Mouse (Mus musculus): ENCODE measurements around the gene Prelid3b.

Prelid3b gene

GRCm38 (mm10) chr2:174463789-174464523, 8.9 kb downstream of the Prelid3b start, which contains the start of gene Atp5e:
TSS of gene Atp5e (minus strand) at chr2:174464105.
- in situ Hi-C loops (cut with MboI, MseI), result loop anchor here (10.0 kb wide), 1 partner anchor 1379 kb away; no protein-coding TSS in a partner anchor

- in situ Hi-C loops (cut with MboI, MseI), result loop anchor here (10.0 kb wide), 1 partner anchor 1379 kb away; no protein-coding TSS in a partner anchor
These were observed 9.5 kb downstream of the Prelid3b start for GRCm38 (mm10) chr2:174463370-174463769.

GRCm38 (mm10) chr2:174459365-174459764, 13.5 kb downstream of the Prelid3b start:
- in situ Hi-C loops (cut with MboI, MseI), result no loop called here

GRCm38 (mm10) chr2:174453681-174454080, 19.2 kb downstream of the Prelid3b start:
- in situ Hi-C loops (cut with MboI, MseI), result no loop called here

- in situ Hi-C loops (cut with MboI, MseI), result no loop called here
These were observed 22.5 kb downstream of the Prelid3b start, which contains the start of gene Tubb1 for GRCm38 (mm10) chr2:174450353-174450752. TSS of gene Tubb1 (plus strand) at chr2:174450695.

- in situ Hi-C loops (cut with MboI, MseI), result no loop called here
These were observed 24.5 kb downstream of the Prelid3b start for GRCm38 (mm10) chr2:174448405-174448804.

GRCm38 (mm10) chr2:174446905-174447304, 26.0 kb downstream of the Prelid3b start:
- in situ Hi-C loops (cut with MboI, MseI), result no loop called here

GRCm38 (mm10) chr2:174446492-174446891, 26.4 kb downstream of the Prelid3b start:
- in situ Hi-C loops (cut with MboI, MseI), result no loop called here

GRCm38 (mm10) chr2:174445018-174445417, 27.9 kb downstream of the Prelid3b start:
- in situ Hi-C loops (cut with MboI, MseI), result no loop called here

GRCm38 (mm10) chr2:174444359-174444758, 28.5 kb downstream of the Prelid3b start:
- in situ Hi-C loops (cut with MboI, MseI), result no loop called here

- in situ Hi-C loops (cut with MboI, MseI), result no loop called here
These were observed 29.8 kb downstream of the Prelid3b start for GRCm38 (mm10) chr2:174443046-174443445.

- in situ Hi-C loops (cut with MboI, MseI), result no loop called here
These were observed 30.4 kb downstream of the Prelid3b start for GRCm38 (mm10) chr2:174442460-174442859.

GRCm38 (mm10) chr2:174441898-174442297, 31.0 kb downstream of the Prelid3b start:
- in situ Hi-C loops (cut with MboI, MseI), result no loop called here

- in situ Hi-C loops (cut with MboI, MseI), result no loop called here
These were observed 32.9 kb downstream of the Prelid3b start for GRCm38 (mm10) chr2:174439961-174440360.

GRCm38 (mm10) chr2:174439450-174439838, 33.4 kb downstream of the Prelid3b start:
- in situ Hi-C loops (cut with MboI, MseI), result no loop called here

GRCm38 (mm10) chr2:174438737-174439449, 34.0 kb downstream of the Prelid3b start, which contains the start of gene Ctsz:
TSS of gene Ctsz (minus strand) at chr2:174439039.
- in situ Hi-C loops (cut with MboI, MseI), result no loop called here

- in situ Hi-C loops (cut with MboI, MseI), result no loop called here
These were observed 34.7 kb downstream of the Prelid3b start for GRCm38 (mm10) chr2:174438181-174438580.

- in situ Hi-C loops (cut with MboI, MseI), result no loop called here
These were observed 35.2 kb downstream of the Prelid3b start for GRCm38 (mm10) chr2:174437697-174437982.

- in situ Hi-C loops (cut with MboI, MseI), result no loop called here
These were observed 35.8 kb downstream of the Prelid3b start for GRCm38 (mm10) chr2:174436916-174437696.

GRCm38 (mm10) chr2:174436076-174436701, 36.7 kb downstream of the Prelid3b start:
- in situ Hi-C loops (cut with MboI, MseI), result no loop called here

- in situ Hi-C loops (cut with MboI, MseI), result no loop called here
These were observed 37.9 kb downstream of the Prelid3b start for GRCm38 (mm10) chr2:174434943-174435342.

All from T-helper 2 cell (primary cell).